Mouse (Mus musculus) layer of hippocampus, adult 8-10 months (tissue): ENCODE measurements around the gene Mlh3. TPM values are rescaled to one million over a fixed set of nuclear protein-coding genes. Genes with fewer than 3 reads are reported as not detected.

Source experiments
- DNase-seq, 2 experiments: peaks; one replicate each; pipeline ENCODE4 v3.0.0; 2022; ENCODE audit warnings: low spot score in 2 of 2
- total RNA-seq, 4 experiments: library from RNA; stranded (reverse); gene quantifications; 2 replicates each; pipeline ENCODE4 v1.2.4; 2022

The Mlh3 gene
- total RNA-seq, 4 experiments from 2014 or later, result 17.8 to 23.1 (median 20.5) TPM

GRCm38 (mm10) chr12:85233376-85234358 lies 36.7 kb downstream of the Mlh3 start:
- no peak for DNase-seq

GRCm38 (mm10) chr12:85227876-85228599 lies 42.4 kb downstream of the Mlh3 start:
- no peak for DNase-seq

GRCm38 (mm10) chr12:85227227-85227626 lies 43.2 kb downstream of the Mlh3 start:
- DNase-seq, result no peak

- DNase-seq, result peak in 1 of 2 experiments; percentile 7
Observed at GRCm38 (mm10) chr12:85219905-85220290, 50.5 kb downstream of the Mlh3 start.

GRCm38 (mm10) chr12:85219236-85219904 lies 51.0 kb downstream of the Mlh3 start, which contains the start of gene Eif2b2:
TSS of gene Eif2b2 (plus strand) at chr12:85219481.
- peak; percentile 97 to 99 for DNase-seq

- no peak for DNase-seq
Observed at GRCm38 (mm10) chr12:85217733-85218310, 52.6 kb downstream of the Mlh3 start.

- DNase-seq, result no peak
Observed at GRCm38 (mm10) chr12:85215031-85215430, 55.4 kb downstream of the Mlh3 start.

GRCm38 (mm10) chr12:85208687-85209199 lies 61.7 kb downstream of the Mlh3 start:
- no peak for DNase-seq

- no peak for DNase-seq
Observed at GRCm38 (mm10) chr12:85205425-85205824, 65.0 kb downstream of the Mlh3 start.

- no peak for DNase-seq
Observed at GRCm38 (mm10) chr12:85204105-85204504, 66.3 kb downstream of the Mlh3 start.

- DNase-seq, result no peak
Observed at GRCm38 (mm10) chr12:85203699-85204098, 66.7 kb downstream of the Mlh3 start.

GRCm38 (mm10) chr12:85202191-85202590 lies 68.2 kb downstream of the Mlh3 start:
- DNase-seq, result no peak

GRCm38 (mm10) chr12:85201830-85202147 lies 68.6 kb downstream of the Mlh3 start:
- DNase-seq, result no peak

GRCm38 (mm10) chr12:85200929-85201829 lies 69.2 kb downstream of the Mlh3 start:
- DNase-seq, result no peak

- DNase-seq, result no peak
Observed at GRCm38 (mm10) chr12:85199954-85200353, 70.4 kb downstream of the Mlh3 start.

- DNase-seq, result no peak
Observed at GRCm38 (mm10) chr12:85197936-85198335, 72.5 kb downstream of the Mlh3 start.

- no peak for DNase-seq
Observed at GRCm38 (mm10) chr12:85197371-85197770, 73.0 kb downstream of the Mlh3 start.

- DNase-seq, result no peak
Observed at GRCm38 (mm10) chr12:85196191-85196590, 74.2 kb downstream of the Mlh3 start.

GRCm38 (mm10) chr12:85195086-85195485 lies 75.3 kb downstream of the Mlh3 start:
- DNase-seq, result no peak

GRCm38 (mm10) chr12:85194623-85195018 lies 75.8 kb downstream of the Mlh3 start:
- peak; percentile 39 to 47 for DNase-seq
